Mouse (Mus musculus) ES-E14 (cell line): ENCODE data around the gene Adgrf3.

Experiments
- HCFC1 ChIP-seq: IDR thresholded peaks from 2 replicates; pipeline ENCODE4 v1.6.1; 2012; ENCODE audit warnings: low read length, inconsistent platforms, borderline replicate concordance; ENCODE audit not compliant: insufficient read depth
- MAFK ChIP-seq: IDR thresholded peaks from 2 replicates; pipeline ENCODE4 v1.6.1; 2014; ENCODE audit warnings: mild to moderate bottlenecking, low read depth, low read length, inconsistent platforms; ENCODE audit not compliant: insufficient read depth
- ZC3H11A ChIP-seq: IDR thresholded peaks from 2 replicates; pipeline ENCODE4 v1.6.1; 2012; ENCODE audit warnings: low read depth, mild to moderate bottlenecking, inconsistent platforms, low read length, borderline replicate concordance

GRCm38 (mm10) chr5:30242410-30242809 is 36.9 kb upstream of the Adgrf3 start:
- no peak for TF ChIP-seq ZC3H11A
- no peak for TF ChIP-seq MAFK
- TF ChIP-seq HCFC1: no peak
